Mouse (Mus musculus) gastrocnemius, postnatal 4 days (tissue): ENCODE measurements around the gene Spsb3. TPM values are rescaled to one million over a fixed set of nuclear protein-coding genes. Genes with fewer than 3 reads are reported as not detected.
A peak's percentile ranks its signal among the peaks of the same experiment; 100 is the strongest.

Source experiments
- DNase-seq, 2 experiments: peaks; one replicate each; pipeline ENCODE4 v3.0.0; 2021 to 2022; ENCODE audit warnings: low spot score in 2 of 2, mixed read lengths in 2 of 2
- total RNA-seq, 2 experiments: library from RNA; stranded (reverse); gene quantifications; 2 replicates each; pipeline ENCODE4 v1.2.3; 2021

The Spsb3 gene
- total RNA-seq, 2 experiments from 2014 or later, result 29.0 to 32.3 TPM

- no peak for DNase-seq
Observed at GRCm38 (mm10) chr17:24873695-24874404, 12.6 kb upstream of the Spsb3 start.

- no peak for DNase-seq
Observed at GRCm38 (mm10) chr17:24874405-24874745, 12.1 kb upstream of the Spsb3 start.

- no peak for DNase-seq
Observed at GRCm38 (mm10) chr17:24874989-24875388, 11.5 kb upstream of the Spsb3 start.

DNA sequence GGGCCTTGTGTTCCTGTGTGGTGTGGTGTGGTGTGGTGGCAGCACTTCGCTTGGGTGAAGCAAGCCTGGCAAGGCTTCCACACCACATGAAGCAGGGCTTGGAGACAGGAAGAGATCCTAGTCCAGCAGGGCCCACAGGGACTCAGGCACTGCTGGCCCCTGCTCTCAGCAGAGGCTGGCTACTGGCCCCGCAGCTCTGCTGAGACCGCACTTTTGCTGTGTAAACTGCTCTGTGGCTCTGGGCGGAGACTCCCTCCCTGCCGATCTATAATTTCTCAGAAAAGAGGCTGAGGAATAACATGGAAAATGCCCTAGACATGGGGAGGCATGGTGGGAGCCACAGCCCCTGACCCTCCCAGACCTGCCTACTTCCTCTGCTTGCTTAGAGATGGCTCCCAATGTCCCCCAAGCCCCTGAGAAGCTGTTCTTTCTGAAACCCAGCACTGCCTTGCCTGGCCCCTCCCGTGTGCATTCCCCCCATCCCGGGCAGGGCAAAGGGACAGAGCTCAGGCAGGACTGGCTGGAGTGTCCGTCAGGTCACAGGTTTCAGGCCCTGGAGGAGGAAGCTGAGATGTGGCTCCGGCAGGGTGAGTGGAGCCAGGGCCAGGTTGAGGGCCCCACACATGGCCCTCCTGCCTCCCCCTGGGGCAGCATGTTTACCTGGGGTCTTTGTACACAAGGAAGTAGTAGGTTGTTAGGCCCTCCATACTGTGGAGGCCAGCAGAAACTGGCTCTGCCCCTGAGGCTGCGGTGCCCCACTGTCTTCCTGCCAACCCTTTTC is 8.9 kb upstream of the Spsb3 start:
- no peak for DNase-seq

- no peak for DNase-seq
Observed at GRCm38 (mm10) chr17:24878117-24878397, 8.4 kb upstream of the Spsb3 start.

- no peak for DNase-seq
Observed at GRCm38 (mm10) chr17:24878531-24878930, 7.9 kb upstream of the Spsb3 start.

DNA sequence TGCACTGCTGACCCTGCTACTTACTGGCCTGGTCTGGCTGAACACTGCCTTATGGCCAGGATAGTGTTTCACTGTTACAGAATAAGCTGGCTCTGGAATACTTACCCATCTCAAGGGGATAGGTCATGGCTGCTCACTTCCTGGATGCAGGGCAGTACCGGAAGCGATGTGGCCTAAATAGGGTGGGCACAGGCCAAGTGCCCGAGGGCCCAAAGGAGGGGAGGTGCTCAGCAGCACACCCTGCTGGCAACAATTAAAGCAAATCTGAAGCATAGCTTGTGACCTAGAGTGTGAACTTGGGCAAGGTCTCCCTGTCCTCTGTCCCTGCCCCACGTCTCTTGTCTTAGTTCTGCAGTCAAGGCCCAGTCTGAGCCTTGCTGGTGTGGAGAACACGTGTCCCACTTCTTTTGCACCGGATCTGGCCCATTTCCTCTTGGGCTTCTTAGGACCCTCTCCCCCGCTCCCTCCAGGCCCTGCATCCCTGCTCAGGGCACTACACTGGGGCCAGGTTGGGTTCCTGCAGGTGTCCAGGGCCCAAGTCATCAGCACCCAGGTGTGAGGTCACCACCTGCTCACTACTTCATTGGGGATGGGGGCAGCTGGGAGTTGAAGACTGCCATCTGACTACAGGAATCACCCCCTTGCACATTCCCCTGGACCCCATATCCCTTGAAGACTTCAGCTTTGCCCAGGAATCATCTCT is 4.6 kb upstream of the Spsb3 start:
- DNase-seq, result no peak

DNA sequence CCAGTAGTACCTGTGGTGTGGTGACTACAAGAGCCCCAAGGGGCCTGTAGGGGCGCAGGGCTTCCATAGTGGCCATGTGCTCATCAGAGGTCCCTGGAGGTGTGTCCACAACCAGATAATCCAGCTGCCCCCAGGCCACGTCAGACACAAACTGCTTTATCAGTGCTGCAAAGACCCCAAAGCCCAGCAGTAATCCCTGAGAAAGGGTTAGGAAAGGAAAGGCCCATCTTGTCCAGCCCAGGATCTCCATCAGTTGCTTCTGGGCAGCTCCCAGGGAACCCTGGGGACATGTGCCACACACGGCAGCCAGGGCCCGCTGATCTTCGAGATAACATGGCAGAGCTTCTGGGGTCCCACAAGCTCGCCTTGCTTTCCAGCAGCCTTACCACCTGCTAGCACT is 2.1 kb upstream of the Spsb3 start:
- no peak for DNase-seq

DNA sequence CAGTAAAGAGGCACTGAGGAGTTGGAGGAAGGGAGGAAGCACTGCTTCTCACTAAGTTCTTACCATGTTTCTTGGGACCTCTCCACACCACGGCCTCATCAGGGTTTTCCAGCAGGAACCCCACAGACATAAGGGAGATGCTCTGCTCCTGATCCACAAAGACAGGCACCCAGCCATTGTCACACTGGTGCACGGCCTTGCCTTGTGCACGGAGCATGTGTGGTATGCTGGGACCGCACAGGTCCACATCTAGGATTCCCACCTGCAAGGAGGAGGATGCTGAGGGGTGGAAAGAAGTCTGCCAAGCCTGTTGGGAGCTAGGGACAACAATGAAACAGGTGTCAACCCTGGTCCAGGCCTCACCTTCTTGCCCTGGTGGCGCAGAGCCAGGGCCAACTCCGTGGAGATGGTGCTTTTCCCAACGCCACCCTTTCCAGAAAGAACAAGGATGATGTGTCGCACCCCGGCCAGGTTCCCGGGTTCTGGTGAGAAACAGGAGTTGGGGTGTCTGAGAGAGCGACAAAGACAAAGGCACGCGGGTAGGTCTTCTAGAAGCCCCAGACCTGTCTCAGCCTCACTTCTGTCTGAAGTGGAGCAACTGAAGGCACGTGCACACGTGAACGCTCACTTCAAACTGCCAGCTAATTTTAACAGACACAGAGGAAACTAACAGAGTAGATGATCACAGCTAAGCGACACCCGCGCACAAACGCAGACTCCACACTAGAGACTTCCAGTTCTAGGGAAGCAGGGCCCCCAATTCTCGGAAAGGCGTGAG is 898 bp upstream of the Spsb3 start:
- no peak for DNase-seq

GRCm38 (mm10) chr17:24886932-24887271 is 459 bp downstream of the Spsb3 start:
- DNase-seq, result no peak

- DNase-seq, result no peak
Observed at GRCm38 (mm10) chr17:24887291-24888080, 1.0 kb downstream of the Spsb3 start.

DNA sequence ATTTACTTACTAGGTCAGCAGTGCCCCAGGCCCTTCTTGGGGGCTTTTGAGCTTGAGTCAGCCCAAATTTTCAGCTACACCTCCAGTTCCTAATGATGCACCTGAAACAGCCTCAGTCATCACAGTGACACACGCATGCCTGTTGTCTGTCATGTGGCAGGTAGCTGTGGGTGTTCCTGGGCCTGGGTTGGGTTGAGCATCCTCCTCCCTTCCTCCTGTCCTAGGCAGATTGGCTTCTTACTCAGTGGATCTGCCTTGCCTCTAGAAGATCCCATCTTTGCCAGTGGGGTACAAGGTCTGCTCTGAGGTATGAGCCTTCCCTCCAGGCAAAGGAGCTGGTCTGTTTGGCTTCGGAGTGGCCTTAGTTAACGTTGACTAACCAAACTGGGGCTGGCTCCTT is 2.4 kb downstream of the Spsb3 start:
- no peak for DNase-seq

- no peak for DNase-seq
Observed at GRCm38 (mm10) chr17:24890151-24891092, 4.0 kb downstream of the Spsb3 start.

GRCm38 (mm10) chr17:24891321-24891720 is 4.9 kb downstream of the Spsb3 start:
- no peak for DNase-seq

DNA sequence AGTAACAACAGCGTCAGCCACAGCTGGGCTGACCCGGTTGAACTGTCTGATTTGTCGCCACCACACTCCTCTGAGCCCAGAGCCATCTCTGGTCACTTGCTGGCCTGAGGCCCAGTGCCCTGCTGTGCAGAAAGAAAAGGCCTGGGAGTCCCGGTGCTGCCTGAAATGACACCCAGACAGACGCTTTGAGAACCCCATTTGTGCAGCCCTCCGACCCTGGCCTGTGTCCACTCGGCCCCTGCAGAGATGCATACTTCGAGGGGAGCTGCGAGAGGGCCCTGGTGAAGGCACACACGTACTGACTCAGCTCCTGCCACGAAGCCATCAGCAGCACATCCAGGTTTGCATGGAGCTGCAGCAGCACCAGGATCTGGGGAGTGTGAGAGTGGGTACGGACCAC is 6.3 kb downstream of the Spsb3 start:
- DNase-seq, result no peak

DNA sequence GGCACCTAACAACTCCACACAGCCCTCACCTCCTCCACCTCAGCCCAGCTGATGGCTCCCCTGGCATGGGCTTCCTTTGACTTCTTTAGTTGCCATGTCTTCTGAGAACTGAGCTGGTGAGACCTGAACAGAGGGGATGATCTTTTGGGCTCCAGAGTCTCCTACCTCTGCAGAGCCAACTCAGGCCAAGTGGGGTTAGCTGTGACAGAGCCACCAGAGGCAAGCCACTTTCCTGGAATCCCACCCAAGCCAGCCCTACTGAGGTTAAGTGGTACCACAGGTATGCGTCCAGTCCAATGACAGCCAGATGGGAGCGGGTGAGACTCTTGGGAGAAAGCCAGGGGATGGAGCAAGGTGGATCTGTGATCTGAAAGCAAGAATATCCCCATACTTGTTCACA is 6.8 kb downstream of the Spsb3 start:
- DNase-seq, result no peak

DNA sequence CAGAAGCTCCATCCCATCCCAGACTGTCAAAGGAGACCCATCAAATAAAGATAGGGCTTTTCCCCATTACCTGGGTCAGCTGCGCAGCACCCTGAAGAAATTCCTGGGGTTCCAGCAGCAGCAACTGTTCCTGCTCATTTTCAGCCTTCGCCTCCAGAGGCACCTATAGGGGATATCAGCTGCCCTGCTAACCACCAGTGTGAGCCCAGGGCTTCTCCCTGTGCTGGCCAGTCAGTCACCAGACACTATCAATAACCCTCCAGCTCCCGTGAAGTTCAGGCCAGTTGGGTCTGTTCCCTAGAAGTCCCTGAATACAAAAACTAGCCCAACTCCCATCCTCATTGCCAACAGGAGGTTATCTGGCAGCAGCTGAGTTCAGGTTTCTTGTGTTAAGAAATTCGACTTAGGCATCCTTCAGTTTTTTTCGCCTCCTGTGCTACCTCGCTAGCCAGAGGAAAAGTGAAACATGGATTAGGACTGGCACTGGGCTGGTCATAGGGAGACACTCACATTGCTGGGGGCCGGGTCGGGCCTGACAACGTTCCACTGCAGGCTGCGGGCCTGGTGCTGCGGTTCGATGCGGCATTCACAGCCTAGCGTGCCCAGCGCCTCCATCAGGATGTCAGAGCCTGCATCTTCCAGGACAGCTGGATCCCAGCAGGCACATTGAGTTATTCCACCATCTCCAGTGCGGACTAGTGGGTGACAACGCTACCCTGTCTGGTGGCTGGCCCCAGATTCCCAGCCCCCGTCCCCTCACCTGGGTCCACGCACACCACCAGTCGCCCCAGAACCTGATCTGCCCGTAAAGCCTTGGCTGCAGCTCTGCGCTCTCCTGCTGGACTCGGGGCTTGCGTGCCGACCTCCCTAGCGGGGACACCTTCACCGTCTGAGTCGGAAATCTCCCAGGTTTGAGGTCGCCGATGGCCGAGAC is 7.9 kb downstream of the Spsb3 start:
- DNase-seq, result no peak

- DNase-seq, result peak; percentile 63 to 85
Observed at GRCm38 (mm10) chr17:24894995-24895547, 8.6 kb downstream of the Spsb3 start, which contains the start of the genes Eme2 and Mrps34. Gene Eme2 (minus strand): TSS chr17:24895087. Gene Mrps34 (plus strand): TSS chr17:24895116.
